Mouse (Mus musculus): ENCODE measurements around the gene Polr2i.
"Not testable (repeated sequence)": the region's sequence is repeated elsewhere in the genome, so short reads cannot be mapped to it uniquely, and the experiment has no call there.

Polr2i gene

DNA sequence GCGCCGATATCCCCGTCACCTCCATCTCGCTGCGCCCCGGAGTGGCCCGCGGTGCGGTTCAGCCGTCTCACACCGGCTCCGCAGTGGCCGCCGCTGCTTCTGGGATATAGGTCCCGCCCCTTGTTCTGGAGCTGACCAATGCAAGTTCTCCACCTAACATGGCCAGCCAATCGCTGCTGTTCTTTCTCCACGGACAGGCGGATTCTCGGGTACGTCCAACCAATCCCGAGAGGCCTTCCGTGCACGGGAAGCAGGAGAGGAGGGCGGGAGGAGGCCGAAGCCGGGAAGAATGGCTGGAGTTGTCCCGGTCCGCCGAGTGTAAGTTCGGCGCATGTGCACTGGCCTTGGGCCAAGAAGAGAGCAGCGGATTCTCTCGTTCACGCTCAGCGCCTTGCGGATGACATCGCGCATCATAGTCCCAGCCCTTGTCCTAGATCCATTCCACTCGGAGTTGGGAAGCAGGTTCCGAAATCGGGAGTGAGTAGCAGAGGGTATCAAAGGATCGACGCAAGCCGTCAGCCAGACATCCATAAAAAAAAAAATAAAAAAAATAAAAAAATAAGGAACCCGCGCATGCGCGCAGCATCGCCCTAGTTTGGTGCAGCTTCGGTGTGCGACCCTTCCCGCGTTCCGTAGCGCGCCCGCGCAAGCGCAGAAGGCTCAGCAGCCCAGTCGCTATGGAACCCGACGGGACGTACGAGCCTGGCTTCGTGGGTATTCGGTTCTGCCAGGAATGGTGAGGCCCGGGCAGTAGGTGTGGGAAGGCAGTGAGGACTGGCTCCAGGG, at the start of gene Polr2i, which contains the start of gene Tbcb:
Polr2i (plus strand) TSS at position 280 of the 786 bp plus-strand sequence.
Tbcb (minus strand) TSS at position 604 of the 786 bp plus-strand sequence.
- DNase-seq (ENCODE audit: extremely low spot score, low read depth, low spot score), result peak; percentile 95

DNA sequence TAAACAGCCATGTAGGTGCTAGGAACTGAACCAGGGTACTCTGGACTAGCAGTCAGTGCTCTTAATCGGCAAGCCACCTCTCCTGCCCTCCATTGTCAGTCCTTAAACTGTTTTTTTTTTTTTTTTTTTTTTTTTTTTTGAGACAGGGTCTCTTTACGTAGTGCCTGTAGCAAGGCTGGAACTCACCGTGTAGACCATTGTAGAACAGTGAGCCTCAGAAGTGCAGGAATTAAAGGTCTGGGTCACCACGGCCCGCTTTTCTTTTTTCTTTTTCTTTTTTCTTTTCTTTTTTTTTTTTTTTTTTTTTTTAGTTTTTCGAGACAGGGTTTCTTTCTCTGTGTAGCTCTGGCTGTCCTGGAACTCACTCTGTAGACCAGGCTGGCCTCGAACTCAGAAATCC, 48.6 kb upstream of the Polr2i start:
- DNase-seq (ENCODE audit: extremely low spot score, low read depth, low spot score), result not testable (repeated sequence)

DNA sequence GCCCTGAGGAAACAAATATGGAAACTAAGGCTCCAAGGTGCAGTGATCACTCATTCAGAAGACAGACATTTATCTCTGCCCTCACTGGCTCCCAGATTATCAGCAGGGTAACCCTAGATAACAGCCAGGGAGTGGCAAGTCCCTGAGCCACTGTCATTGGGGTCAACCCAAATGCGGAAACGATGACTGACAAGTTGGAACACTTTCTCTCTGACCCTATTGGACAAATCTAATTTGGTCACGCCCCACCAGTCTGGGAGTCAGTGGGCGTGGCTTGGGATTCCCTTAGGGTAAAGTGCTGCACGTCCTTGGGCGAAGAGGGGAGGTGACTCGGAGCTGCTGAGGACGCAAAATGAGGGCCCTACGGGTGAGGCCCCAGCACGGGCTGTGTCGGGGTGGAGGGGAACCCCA, 47.9 kb upstream of the Polr2i start, which contains the start of gene Cox7a1:
Cox7a1 (plus strand) TSS at position 266 of the 411 bp plus-strand sequence.
- DNase-seq (ENCODE audit: extremely low spot score, low read depth, low spot score), result no peak

DNA sequence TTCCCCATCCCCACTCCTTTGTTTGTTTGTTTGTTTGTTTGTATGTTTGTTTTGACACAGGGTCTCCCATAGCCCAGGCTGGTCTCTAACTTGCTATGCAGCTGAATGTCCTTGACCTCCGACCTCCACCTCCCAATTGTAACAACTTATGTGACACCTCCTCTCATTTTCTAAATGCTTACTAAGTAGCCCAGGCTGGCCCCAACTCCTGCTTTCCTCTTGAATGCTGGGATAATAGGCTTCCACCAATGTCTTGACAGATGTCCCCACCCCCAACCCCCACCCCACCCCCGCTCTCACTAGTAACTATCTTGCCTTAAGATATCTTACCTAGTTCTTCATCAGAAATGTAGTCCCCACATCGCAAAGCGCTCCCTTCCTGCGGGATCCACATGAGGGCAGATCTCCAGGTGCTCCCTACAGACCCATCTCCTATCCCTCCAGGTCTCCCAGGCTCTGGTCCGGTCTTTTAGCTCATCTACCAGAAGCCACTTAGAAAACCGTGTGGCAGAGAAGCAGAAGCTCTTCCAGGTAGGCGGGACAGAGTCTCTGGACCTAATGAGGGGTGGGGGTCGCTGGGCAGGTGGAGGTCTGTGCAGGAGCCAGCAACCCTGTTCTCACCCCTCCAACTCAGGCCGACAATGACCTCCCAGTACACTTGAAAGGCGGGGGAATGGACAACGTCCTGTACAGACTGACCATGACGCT, 47.0 kb upstream of the Polr2i start:
- no peak for DNase-seq (ENCODE audit: extremely low spot score, low read depth, low spot score)

DNA sequence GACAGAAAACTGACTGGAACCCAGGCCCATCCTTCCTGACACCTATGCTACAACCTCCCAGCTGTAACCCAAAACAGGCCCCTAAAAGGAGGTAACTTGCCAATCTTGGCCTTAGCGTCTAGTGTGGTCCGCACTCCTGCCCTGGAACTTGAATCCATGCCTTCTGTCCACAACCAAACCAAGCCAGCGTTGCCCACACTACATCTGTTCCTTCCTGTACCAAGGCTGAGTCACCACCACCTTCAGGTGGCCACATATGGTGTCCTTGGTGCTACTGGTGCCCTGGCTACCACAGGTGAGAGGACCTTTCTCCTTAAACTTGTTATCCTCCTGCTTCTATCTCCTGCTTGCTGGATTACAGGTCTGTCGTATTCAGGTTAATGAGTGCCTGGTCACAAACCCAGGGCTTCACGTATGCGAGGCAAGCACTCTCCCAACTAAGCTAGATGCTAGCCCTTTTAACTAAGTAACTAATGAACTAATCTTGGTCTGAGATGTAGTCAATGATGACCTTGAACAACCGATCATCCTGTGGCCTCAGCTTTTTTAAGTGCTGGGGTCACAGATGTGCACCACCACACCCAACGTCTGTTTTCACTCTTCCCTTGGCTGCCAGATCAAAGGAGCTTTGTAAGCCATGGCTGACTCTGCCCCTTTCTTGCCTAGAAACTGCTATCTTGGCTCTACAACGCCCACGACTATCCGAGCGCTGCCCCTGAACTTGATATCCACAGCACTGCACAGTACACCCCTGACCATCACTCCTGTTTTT, 43.2 kb upstream of the Polr2i start:
- no peak for DNase-seq (ENCODE audit: extremely low spot score, low read depth, low spot score)

DNA sequence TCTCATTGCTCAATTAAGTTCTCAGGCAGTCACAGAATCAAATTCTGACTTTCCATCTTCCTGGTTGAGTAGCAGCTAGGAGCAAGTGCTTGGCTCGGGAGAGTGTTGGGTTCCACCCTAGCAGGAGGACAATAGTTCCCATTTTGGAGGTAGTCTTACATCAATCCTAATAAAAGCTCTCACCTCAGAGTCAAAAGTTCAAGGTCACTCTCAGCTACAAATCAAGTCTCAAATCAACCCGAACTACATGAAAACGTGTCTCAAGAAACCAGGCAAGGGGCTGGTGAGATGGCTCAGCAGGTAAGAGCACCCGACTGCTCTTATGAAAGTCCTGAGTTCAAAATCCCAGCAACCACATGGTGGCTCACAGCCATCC, 42.6 kb upstream of the Polr2i start:
- DNase-seq (ENCODE audit: extremely low spot score, low read depth, low spot score), result no peak

DNA sequence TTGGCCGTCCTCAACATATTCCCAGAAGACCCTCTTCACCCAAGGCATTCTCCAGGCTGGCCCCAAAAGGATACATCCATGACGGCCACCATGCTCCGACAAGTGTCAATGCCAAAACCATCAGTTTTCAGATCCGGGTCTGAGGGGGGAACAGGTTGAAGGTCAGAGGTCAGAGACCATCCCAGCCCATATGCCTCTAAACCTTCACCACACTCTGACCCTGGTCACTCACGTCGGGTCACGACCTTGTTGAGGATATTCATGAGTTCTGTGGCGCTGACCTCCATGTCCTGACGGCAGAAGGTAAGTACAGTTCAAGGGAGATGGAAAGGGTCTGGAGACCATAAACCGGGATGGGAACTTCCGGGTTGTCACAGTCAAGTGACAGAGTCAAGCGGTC, 39.7 kb upstream of the Polr2i start:
- no peak for DNase-seq (ENCODE audit: extremely low spot score, low read depth, low spot score)

DNA sequence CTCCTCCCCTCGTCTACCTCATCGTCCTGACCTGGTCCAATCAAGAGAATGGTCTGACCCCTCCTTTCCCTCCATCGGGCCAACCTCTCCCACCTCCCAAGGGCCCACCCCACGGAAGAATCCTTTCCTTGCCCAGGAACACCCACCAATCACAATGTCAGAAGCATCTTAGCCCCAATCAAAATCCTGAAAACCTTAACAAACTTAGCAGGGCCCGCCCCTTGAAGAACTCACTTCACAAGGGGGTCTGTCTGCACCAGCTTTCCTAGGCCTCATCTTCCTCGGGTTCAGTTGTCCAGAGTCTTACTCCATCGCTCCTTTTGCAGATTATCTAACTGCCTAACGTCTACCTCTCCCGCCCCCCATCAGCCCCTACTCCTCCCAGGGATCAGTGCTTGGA, 38.7 kb upstream of the Polr2i start:
- DNase-seq (ENCODE audit: extremely low spot score, low read depth, low spot score), result no peak

DNA sequence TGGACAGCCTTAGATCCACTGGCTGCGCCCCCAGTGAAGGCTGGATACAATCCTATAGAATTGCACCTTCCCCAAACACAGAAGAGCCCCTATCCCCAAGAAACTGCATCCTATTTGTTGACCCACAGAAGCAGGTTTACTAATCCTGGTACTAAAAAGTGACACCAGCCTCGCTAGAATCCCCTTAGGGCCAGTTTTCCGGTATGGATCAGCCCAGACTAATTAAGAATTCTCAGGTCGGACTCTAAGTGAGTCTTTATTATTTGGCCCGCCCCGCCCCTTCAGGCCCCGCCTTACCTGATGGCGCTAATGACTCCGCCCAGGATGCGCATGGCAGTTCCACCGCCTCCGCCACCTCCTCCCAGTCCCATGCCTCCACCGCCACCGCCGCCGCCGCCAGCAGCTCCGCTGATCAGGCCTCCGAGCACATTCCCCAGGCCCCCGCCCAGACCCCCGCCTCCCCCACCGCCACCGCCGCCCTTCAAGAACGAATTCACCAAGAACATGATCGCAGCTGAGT, 38.1 kb upstream of the Polr2i start:
- DNase-seq (ENCODE audit: extremely low spot score, low read depth, low spot score), result no peak

DNA sequence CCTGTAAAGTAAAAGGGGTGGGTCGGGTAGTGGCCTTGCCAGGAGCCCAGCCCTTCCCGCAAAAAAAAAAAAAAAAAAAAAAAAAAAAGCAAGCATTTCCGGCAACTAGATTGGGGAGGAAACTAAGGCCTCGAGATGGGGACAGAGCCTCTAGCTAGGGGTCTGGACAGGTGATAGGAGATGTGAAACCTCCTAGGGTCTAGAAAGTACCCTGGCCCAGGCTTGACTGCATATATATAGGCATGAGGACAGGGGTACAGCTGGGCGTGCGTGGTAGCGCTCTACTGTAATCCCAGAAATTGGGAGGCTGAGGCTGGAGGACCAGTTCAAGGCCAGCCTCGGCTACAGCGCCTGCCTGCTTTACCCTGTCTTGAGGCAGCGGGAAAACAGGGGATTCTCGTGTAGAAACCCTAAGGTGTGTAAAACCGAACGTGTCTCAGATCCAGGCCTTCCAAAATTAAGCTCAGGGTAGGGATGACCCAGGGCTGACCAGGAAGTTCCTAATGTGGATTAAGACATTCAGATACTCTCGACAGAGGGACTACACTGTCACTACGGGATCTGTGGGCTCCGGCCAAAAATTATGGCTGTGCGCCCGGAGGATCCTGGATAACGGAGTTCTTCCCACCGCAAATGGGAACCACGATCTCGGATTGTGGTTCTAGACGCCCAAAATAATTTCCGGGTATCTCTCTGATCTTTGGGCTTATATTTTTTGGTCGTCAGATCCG, 37.5 kb upstream of the Polr2i start:
- no peak for DNase-seq (ENCODE audit: extremely low spot score, low read depth, low spot score)

DNA sequence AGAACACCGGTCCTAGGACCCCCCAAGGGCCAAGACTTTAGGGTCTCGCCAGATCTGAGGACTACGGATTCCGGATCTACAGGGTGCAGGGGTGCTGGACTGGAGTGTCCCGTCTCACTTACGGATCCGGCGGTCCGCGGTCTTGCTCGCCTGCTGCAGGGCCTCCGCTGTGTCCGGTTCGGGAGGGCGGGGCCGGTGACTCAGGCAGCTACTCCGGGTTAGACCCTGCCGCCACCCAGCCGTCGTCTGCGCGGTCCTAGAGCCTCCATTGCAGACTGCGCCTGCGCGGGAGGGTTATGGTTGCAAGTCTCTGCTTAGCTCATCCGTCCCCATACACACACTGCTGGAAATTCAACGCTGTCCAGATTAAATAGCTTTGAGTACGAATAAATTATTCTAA, 36.9 kb upstream of the Polr2i start:
- DNase-seq (ENCODE audit: extremely low spot score, low read depth, low spot score), result peak; percentile 66

DNA sequence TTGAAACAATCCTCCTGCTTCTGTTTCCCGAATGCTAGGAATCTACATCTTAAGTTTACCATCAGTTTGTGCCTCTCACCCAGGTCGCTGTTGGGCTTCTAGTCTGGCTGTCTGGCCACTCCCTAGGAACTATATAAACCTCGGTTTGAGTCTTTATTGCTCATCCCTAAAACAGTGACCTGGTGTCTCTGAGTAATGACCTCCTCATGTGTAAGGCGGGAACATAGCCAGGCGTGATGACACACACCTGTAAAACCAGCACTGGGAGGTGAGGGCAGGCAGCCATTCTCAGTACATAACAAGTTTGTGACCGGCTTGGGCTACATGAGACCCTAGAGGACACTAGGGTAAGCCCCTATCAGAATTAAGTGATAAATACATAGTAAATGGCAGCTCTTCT, 36.3 kb upstream of the Polr2i start:
- DNase-seq (ENCODE audit: extremely low spot score, low read depth, low spot score), result no peak

DNA sequence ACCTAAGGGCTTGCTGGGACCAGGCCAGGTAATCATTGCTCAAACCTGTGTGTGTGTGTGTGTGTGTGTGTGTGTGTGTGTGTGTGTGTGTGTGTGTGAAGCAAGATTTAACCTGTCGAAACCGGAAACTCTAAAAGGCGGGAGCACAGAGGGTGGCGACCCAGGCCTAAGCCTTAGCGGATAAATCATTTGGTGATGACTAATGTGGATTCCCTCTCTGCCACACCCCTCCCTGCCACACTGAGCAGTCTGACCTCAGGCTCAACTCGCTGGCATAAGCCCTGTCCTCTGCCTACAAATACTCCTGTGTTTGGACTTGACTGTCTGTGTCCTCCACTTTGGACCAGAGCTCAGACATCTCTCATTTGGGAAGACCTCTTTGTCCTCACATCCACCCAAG, 35.6 kb upstream of the Polr2i start:
- DNase-seq (ENCODE audit: extremely low spot score, low read depth, low spot score), result no peak

DNA sequence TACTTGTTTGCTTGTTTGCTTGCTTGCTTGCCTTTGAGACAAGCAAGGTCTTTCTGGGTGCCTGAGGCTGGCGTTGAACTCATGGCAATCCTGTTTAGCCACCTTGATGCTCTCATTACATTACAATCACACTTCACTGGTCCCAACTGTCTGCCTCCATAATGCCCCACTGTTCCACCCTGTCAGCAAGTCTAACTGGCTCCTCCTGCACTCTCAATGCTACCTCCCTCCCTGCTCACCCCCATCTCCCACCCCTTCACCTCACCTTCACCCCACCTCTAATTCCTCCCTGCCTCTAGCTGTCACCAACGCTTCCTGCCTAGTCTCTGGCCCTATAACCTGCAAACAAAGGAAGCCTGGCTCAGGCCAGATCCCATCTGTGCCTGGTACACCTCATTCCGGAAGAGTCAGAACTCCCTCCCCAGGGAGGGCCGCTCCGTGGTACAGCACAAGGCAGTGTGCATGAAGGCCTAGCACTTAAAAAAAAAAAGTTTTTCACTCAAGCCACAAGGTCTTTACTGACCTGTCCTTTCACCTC, 34.1 kb upstream of the Polr2i start:
- no peak for DNase-seq (ENCODE audit: extremely low spot score, low read depth, low spot score)

DNA sequence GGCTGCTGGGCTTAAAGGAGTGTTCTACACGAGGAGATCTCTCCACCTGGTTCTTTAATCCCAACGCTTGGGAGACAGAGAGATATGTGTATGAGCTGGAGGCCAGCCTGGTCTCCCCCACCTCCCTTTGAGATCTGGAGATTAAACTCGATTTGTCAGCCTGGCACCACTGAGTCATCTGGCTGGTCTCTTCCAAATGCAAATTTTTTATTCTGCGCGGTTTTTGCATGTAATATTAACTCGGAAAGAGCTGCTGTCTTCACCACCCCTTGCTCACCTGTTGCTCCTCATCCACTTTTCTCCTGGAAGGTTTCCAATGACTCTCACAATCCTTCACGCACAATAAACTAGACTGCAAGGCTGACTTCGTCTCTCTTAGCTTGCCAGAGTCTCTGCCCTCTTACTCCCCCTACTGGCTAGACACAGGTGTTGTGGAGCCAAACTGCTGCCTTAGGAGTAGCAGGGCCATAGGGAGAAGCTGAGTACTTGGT, 33.2 kb upstream of the Polr2i start, which contains the start of gene Capns1:
Capns1 (minus strand) TSS at position 331 of the 491 bp plus-strand sequence.
- DNase-seq (ENCODE audit: extremely low spot score, low read depth, low spot score), result peak; percentile 73

DNA sequence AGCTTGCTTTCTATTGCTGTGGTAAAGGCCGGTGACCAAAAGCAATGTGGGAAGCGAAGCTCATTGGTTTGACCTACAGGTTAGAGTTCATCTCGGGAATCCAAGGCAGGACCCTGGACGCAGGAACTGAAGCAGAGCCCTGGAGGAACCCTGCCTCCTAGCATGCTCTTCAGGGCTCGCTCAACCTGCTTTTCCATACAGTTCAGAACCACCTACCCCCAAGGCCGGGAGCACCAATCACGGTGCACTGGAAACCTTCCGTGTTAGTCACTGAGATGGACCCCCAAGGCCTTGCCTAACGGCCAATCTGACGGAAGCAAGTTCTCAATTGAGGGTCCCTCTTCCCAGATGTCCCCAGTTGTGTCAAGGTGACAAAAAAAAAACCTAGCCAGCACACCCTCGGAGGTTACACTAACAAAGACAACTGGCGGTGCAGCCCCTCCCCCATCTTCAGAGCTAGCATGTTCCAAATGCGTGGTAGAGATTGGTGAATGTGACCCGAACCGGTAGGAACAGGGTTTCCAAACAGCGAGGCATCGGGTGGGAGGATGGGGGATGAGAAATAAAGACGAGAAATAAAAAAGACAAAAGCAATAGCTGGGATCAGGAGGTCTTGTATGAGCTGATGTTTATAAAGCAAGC, 32.1 kb upstream of the Polr2i start:
- DNase-seq (ENCODE audit: extremely low spot score, low read depth, low spot score), result no peak

DNA sequence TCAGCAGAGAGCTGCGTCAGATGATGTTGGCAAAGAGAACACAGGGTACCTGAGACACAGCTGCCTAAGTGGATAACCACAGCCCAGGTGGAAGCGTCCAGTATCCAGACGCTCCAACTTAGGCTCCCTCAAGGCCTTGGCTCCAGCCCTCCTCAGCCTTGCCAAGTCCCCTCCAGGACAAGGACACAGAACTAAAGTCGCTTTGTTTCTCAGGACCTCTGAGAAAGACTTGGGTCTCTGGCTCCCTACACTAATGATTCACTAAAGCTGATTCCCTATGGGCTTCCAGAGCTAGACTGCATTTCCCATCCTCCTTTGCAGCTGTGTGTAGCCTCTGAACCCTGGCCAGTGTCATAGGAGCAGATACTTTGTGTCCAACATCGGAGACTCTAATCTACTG, 31.5 kb upstream of the Polr2i start:
- no peak for DNase-seq (ENCODE audit: extremely low spot score, low read depth, low spot score)

DNA sequence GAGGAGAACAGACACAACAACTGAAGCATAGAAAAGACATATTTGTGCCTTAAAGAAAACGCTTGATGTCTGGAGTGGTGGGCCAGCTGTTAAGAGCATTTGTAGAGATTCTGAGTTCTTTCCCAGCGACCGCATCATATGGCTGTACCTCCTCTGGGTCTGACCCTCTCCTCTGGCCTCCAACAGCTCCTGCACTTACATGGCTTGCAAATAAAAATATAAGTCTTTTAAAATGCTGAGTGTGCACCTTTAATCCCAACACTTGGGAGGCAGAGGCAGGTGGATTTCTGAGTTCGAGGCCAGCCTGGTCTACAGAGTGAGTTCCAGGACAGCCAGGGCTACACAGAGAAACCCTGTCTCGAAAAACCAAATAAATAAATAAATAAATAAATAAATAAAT, 31.1 kb upstream of the Polr2i start:
- not testable (repeated sequence) for DNase-seq (ENCODE audit: extremely low spot score, low read depth, low spot score)

DNA sequence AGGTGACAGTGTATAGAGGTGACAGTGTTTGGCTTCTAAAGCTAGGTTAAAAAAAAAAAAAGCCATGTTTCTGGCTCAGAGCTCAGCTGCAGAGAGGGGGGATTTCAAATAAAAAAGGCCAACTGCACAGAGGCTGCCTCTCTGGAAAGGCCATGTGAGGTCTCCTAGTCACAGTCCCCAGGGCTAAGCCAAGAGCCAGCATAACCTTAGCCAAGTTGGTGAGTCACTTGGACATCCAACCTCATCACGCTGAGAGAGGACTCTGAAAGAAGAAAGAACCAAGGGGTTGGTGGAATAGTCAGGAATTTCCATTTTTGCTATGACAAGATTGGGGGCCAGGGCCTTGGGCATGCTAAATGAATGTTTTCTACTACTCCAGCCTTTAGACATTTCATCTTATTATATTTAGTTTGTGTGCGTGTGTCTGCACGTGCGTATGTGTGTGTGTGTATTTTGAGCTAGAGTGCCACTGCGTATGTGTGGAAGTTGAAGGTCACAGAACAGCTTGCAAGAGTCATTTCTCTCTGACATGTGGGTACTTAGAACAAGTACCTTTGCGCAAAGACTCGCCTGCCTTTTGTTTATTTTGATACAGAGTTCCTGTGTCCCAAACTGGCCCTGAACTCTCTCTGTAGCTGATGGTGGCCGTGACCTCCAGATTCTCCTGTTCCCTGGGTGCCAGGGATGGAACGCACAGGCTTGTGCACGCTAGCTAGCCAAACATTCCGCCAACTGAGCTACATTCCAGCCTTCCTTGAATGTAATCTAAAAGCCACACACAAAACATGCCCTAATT, 28.7 kb upstream of the Polr2i start:
- no peak for DNase-seq (ENCODE audit: extremely low spot score, low read depth, low spot score)
